Mouse (Mus musculus): ENCODE data around the gene Bach2. TPM values are rescaled to one million over a fixed set of nuclear protein-coding genes. Genes with fewer than 3 reads are reported as not detected.

Bach2 gene
- total RNA-seq, 2 experiments from 2014 or later: 8.7 to 10.9 TPM

DNA sequence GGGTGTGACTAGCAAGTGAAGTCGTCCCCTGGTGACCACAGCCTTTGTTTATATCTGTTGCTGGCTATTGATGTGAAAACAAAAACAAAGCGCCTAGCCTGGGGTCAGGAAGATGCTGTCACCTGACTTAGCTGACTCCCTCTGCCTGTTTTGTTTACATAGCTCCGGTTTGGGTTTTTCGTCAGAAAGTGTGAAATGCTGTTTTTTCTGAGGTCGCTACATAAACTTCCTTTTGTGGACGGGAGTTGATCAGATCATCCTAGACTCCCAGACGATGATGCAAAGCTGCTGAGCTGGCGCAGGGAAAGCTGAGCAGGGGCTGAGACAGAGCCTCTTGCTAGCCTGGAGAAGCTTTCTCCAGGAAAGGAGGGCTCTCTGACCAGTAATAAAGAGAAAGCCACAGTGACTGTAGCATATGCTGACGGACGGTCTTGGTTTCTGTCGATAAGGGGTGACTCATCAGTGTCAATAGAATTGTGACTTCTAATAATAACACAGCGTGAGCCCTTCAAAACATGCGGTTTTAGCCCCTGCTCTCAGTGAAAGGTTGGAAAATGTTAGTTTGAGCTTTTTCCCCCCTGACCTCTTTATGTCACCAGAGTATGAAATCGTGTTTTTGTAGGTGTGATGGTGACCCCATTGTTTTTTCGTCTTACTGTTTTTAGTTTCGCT is 11.9 kb downstream of the Bach2 start:
- peak; percentile 26 for DNase-seq

DNA sequence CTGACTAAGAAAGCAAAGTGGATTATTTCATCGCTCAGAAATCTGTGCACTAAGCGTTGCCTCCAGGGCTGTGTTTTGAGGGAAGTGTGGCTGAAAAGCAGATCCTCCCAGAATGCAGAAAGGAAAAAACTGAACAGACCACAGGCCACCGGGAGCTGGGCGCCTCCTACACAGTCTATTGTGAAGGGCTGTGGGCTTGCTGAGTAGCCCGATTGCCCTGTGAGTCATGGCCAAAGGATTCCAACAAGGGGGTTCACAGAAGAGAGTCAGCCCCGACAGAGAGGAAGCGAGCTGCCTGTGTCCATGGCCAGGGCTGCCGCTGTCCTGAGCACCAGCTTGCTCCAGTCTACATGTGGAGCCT is 12.4 kb downstream of the Bach2 start:
- DNase-seq: peak; percentile 30

DNA sequence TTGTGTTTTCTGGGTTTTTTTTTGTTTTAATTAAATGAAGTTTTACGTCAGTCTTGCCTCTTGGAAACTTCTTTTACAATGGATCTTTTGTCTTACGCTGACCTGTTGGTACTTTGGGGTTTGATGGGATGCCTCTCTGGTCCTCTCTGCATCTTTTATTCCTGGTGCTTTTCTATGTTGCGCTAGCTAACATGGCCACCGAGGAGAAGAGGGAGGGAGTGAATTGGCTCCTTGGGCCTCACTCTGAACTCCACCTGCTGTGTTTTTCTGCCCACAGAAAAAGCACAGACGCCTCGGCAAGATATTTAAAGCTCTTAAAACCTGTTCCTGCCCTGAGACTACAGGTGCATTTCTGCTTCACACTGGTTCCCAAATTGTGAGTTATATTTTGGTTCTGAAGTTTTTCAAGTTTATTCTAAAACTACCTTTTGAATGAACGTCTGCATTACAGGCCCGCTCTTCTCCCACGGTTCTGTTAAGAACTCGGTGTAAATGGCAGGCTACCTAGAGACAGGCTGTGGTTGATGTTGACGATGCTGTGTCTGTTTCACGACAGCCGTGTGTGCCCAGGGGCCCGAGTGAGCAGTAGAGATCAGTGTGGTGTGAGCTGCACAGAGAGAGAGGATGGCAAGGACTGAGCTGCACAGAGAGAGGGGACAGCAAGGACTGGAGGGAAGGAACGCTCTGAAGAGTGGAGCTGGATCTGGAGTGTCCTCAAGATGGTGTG is 13.5 kb downstream of the Bach2 start:
- no peak for DNase-seq

DNA sequence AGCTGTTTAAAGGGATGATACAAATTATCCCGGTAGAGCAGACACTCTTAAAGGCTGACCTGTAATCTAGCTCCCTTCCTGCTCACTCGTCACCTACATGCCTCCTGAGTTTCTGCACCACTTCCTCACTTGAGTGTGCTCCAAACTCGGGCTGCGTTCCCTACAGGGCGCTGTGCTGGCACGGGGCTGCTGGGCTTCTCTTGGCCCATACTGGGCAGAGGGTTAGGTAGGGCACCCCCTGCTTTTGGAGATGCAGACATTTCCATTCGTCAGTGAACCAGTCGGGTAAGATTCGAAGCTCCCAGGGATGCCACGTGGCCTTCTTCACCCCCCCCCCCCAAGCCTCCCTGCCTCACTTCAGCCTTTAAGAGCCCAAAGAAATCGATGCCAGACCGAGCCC is 19.1 kb downstream of the Bach2 start:
- no peak for DNase-seq

DNA sequence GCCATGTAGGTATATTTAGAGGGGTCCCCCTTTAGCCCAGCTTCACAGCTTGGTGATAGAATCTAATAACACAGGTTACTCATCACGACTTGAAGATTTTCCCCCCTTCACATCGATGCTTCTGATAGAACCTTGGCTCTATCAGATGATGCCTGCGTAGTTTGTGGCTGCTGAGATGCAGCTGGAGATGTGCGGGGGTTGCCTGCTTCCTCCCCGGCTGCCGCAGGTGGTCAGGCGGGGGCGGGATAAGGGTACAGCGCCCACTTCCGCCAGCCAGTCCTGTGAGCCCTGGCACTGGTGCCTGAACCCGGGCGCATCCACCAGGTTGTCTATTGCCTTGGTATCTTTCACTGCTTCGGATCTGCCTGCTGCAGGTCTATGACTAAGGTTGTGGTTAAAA is 19.5 kb downstream of the Bach2 start:
- no peak for DNase-seq

DNA sequence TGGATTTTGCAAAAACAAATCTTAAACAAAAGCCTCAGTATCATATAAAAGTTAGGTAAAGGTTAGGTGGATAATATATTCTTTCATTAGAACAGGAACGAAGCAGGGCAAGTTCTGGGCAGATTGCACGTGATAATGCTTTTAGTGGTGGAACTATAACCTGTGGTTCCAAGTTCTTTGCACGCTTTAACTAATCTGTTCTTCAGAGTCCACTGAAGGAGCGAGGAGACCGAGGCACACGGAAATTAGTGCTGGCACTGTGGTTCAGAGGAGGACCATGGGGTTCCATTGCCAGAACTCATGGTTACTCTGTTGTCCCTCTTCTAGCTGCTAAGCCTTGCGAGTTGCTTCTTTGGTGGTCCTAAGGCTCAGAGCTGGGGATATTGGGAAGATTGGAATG is 20.0 kb downstream of the Bach2 start:
- no peak for DNase-seq

DNA sequence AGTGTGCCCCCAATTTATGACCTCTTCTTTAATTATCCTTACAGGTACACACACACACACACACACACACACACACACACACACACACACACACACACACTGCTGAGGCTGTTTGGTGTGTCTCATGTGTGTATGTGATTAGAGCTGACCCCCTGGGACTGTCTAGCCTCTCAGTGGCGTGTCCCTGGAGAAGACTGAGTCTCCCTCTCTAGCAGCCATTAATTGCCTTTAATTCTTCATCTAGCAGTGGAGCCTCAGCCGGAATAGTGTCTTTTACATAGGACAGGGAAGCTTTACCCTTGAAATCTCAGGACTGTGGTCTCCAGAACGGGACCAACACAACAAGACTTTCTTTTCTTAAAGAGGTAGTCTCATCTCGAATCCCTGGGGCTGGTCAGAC is 22.3 kb downstream of the Bach2 start:
- no peak for DNase-seq

DNA sequence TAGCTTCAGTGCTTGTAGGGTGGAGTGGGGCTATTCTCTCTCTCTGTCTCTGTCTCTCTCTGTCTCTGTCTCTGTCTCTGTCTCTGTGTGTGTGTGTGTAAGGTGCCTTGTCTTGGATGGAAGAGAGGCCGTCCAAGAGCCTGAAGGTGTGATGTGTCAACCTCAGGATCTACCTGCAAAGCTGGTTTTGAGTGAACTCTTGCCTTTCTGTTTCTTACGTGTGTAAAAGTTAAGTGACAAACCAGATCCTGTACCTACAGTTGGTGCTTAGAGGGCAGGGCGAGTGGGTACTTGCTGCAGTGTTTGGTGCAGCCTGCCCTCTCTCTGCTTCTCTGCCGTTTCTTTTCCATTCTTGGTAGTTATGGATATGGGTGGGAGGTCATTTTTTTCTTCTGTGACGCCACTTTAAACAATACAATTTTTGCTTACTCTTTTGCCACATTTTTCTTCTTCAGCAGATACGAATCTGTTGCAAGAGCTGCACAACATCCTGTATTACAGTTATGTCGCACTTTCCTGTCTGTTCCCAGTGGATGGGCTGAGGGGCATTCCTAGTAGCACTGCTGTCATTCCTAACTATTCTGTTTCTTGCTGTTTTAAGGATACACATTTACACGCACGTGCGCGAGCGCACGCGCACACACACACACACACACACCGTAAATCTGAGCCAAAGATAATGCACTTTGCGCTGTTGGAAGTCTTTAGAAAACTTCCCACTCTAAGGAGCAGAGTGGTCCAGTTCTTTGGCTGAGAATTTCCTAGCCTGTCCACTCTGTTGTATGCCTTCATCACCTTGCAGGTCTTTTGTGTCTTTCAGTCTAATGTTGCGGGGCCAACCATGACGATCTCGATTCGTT is 24.5 kb downstream of the Bach2 start:
- DNase-seq: no peak

DNA sequence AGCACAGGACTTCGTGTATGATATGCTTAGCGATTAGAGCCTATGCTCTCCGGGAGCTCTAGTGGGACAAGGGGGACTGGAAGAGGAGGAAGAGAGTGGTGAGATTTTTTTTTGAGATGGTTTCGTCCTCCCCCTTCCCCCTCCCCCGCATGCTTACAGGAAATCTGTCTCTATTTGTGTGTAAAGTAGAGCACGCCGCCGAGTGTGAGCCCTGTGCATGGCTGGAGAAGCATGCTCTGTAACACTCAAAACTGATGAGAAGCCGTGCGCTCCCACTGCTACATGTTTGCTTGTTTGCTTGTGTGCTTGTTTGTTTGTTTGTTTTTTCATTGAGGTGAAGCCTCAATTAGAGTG is 25.1 kb downstream of the Bach2 start:
- DNase-seq: no peak

DNA sequence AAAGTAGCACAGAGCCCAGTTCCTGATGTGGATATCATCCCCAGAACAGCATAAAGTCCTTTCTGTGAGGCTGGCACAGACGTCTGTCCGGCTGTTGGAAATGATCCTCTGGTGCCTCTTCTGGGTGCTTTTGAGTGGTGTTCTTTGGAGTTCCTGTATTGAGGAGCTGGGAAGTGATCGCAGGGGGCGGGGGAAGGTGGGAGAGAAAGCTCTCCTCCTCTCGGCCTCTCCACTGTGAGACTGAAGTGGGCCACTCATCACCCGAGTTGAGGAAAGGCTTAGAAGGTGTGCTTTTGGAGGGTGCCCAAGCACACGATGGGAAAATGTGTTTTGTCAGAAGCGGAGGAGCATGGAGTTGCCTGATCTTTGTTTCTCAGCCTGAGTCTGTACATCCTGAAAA is 26.3 kb downstream of the Bach2 start:
- DNase-seq: no peak

DNA sequence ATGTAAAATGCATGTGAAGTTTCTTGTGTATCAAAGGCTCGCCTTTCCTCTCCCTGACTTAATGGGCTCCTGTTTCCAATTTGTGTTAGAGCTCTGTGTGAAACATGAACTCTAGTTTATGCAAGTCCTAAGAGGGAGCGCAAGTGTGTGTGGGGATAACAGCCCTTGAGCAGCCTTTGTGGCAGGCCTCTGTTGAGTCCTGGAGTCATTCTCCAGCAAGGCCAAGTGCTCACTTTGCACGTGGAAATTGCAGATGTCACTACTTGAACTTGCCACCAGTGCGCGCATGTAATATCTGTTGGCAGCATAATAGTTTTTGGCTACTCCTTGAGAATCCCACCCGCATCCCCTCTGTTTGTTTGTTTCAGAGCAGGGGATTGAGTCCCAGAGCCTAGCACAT is 28.1 kb downstream of the Bach2 start:
- no peak for DNase-seq

DNA sequence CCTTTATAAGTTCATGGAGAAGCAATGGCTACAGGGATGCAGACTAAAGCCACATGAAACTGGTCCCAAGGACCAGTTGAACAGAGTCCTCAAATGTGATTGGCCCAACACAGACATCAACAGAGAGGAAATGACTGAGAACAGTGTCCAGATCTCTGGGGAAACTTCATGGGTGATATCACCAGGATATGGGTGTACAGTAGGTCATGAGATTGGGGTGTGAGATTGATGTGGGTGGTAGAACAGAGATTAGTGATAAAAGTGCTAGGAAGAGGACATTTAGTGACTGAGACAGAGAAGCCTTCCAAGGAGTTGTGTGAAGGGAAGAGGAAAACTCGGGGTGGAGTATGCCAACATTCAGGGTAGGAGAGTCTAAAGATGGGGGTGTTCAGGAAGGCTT is 29.4 kb downstream of the Bach2 start:
- DNase-seq: no peak

DNA sequence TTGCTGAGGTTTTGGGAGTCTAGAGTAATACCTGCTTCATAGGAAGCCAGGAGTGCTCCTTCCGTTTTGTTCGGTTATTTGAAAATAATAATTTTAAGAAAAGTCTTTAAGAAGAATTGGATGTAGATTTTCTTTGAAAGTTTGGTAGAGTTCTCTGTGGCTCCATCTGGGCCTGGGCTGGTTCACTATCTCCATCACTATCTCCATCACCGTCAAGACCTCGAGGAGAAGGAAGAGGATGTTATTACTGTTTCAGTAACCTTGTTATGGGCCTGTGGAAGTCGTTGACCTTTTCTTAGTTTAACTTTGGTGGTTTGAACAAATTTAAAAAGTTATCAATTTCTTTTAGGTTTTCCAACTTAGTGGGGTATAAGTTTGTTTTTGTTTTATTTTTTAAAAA is 33.8 kb downstream of the Bach2 start:
- no peak for DNase-seq

DNA sequence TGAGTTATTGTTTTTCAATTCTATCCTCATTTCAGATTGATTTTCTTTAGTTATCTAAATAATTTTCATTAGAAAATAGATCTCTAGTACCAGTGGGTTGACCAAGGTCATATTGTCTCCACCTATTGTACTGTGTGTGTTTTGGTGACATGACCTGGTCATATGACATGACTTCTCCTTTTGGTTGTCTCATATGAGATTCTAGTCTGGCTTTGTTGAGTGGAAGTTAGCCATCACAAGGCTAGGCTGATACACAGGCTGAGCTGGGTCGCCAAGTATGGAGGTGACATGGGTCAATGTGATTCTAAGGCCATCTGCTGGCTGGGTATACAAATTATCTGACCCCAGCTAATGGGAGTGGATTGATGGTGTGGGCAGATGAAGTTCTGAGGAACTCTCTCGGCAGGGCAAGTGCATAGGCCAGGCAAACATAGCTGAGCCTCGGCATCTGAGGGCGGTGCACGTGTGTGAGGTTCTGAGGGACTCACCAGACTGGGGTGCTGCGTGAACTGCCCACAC is 36.2 kb downstream of the Bach2 start:
- no peak for DNase-seq

DNA sequence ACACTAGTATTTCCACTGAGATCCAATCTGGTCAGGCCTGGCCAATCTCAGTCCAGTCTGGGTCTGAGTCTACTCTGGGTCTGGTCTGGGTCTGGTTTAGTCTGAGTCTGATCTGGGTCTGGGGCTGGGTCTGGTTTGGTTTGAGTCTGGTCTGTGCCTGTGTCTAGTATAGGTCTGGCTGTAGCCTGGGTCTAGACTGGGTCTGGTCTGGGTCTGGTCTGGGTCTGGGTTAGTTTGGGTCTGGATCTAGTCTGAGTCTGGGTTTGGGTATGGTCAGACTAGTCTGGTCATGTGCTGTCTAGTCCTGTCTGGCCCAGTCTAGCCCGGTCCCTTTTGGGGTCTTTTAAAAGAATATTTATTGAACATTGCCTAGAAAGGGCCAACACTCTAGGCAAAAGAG is 41.2 kb downstream of the Bach2 start:
- no peak for DNase-seq

DNA sequence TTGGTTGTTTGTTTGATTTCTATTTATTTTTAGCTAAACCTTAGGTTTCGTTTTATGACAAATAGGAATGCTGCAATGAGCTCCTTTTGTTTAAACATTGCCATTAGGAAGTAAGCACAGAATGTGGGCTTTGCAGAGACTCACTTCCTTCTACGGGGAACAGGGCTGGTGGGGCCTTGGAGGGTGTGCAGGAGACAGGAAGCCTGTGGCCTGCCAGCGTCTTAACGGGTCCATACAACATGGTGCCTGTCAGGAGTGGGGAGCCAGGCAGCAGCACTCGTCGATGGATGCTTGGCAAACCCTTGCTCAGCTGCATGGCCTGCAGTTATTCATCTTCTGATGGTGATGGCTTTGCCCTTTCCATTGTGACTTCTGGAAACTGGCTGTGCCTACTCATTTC is 41.8 kb downstream of the Bach2 start:
- DNase-seq: no peak

DNA sequence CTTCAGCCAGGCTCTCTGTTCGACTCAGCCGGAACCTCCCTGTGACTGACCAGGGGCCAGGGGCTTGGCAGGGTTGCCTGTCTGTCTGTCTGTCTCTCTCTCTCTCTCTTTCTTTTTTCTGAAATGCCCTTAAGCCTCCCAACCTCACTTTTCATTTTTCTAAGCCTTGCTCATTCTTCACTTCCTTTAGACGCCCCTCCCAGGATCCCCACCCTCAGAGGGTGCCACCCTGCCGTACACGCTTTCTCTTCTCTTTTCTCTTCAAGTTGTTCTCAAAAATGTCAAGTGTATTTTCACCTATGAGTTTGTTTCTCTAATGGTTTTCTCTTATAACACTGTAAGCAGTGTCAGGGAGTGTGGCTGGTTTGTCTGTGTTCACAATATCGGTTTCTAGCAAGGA is 42.7 kb downstream of the Bach2 start:
- DNase-seq: no peak

DNA sequence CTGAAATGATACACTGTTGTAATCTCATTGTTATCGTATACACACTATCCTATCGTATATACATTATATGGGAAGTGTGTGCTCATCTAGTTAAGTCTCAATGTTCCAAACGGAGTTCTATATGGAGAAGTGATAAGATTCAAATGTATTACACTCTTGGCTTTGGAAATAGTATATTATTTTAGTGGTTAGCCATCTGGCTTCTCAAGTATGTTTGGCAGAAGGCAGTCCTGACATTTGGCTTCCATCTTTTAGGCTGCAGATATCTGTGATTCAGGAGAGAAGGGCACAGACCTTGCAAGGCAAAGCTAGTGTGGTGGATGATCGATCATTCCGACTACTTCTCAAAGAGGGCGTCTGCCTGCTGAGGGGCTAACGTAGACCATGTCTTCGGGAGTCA is 47.8 kb downstream of the Bach2 start:
- DNase-seq: no peak

DNA sequence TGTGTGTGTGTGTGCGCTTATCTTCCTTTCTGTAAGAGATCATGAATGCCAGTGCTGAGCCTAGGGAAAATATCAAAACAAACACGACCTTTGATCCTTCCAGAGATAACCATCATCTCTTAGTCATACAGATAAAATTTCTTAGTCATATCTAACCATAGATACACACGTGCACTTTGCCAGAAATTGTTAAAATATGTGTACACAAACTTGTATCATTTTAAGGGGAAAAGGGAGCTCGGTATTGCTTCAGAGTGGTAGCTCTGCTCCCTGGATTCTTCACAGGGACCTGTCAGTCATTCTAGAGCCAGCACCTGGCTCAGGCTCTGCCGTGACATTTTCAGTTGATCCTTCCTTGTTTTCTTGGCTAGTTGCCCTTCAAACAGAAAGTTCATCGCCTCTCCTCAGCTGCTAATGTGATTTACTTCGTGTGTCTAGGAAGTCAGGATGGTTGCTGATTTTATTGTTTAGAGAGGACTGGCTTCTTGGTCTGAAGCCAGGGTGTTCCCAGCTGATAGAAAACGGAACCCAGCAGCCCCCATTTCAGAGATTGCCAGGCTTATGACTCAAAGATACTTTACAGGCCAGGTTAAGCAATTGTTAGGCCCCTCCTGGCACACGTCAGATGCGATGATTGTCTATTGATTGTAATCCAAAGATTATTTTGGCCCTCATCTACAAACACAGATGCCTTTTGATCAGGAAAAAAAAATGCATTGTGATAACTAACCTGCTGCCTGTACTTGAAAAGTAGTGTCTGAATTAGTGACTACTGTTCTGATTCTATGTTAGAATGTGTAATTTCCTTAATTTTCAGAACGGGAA is 49.6 kb downstream of the Bach2 start:
- DNase-seq: peak; percentile 31

DNA sequence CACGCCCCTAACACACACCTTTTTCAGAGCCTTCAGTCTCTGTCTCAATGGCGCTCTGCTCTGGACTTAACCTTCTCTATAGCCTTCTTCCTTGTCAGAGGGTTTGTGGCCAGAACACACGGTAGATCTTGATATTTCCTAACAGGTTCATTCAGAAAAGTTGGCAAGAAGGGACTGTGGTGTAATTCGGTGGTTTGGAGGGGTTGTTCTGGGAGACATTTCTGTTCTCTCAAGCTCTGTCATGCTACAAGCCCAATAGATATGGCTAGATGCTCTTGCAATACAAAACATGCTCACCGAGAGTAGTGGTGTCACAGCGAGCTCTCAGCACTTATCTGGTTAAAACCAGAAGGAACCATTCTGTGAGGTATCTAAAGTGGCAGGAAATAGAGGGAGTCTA is 51.2 kb downstream of the Bach2 start:
- no peak for DNase-seq

DNA sequence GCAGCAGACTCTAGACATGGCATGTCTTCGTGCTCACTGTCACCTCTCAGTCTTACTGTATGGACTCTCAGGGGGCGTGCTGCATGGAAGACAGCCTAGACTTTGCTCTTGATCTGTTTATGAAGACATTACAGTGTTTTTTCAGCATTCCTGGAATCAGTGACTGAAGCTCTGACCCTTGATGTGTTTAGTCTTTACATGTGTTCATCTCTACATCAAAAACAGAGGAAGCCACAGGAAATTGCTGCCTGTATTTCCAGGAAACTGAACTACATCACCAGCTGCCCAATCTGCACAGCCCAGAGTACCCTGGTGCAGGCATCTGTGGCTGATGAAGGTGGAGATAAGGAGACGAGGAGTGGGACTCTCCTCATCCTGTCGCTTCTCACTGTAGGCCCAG is 52.8 kb downstream of the Bach2 start:
- no peak for DNase-seq

DNA sequence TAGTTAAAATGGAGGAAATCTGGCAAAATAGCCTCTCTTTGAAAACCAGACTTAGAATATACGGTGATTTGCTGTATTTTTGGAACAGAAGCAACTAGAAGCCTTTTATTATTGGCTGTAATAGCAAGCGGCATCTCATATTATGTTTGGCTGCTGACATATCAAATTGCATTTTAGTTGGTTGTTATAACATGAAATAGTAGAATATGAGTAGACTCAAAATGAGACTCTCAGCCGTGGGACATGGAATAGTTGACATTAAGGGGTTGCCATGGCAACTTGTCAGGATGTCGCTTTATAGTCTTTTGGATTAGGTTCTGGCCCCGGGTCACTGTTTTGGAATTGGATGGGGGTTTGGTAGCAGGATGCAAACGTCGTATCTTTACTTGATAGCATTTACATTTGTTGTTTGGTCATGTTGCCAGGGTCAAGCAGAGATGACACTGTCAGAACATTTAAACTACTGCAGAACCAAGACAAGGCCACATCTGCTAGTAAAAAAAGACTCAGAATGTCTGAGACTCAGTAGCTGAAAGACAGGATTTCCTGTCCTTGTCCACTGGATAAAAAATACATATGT is 55.2 kb downstream of the Bach2 start:
- DNase-seq: no peak
